8 mouse cellular contexts compared by ENCODE assay signal in genomic region chr2:131935390-131936105, GRCm38 (mm10). TPM values are rescaled to one million over a fixed set of nuclear protein-coding genes. Genes with fewer than 3 reads are reported as not detected.
DNase-seq lines count a peak whose midpoint lies in the region; ATAC-seq lines count a peak whose summit lies in the region.

No protein-coding gene starts in this region.

- no peak overlapping the region for H3K27ac ChIP-seq in liver, embryonic 13.5 days
- H3K27ac ChIP-seq in forebrain, embryonic 11.5 days (ENCODE audit: low read depth, low read length), result no peak overlapping the region

- H3K27me3 ChIP-seq in liver, embryonic 13.5 days, result no peaks in the 10 kb centered on the region
- H3K27me3 ChIP-seq in forebrain, embryonic 11.5 days (ENCODE audit: control insufficient read depth, insufficient read depth, low read length), result no peaks in the 10 kb centered on the region

- no peak for ATAC-seq in CD4-positive, CD25-positive, alpha-beta regulatory T cell, adult 4 months
- peak; percentile 99 for ATAC-seq in common myeloid progenitor, adult 5-6 weeks (replicated peaks; ENCODE audit: low read depth, poor library complexity, severe bottlenecking)
- ATAC-seq in liver, embryonic 13.5 days (ENCODE audit: low read depth), result peak; percentile 67
- no peak for ATAC-seq in forebrain, embryonic 11.5 days (replicated peaks; ENCODE audit: low FRiP score)

- DNase-seq in CD4-positive, CD25-positive, alpha-beta regulatory T cell, adult 2 months (ENCODE audit: low read depth, low spot score), result peak; percentile 38
- DNase-seq in 3134 (ENCODE audit: extremely low read depth, insufficient read length, low spot score), result peak; percentile 65
- peak; percentile 47 for DNase-seq in liver, embryonic 13.5 days
- peak; percentile 43 for DNase-seq in thymus, postnatal 25 days
- no peak for DNase-seq in right cerebral cortex, postnatal 4 days
- no peak for DNase-seq in forebrain, embryonic 11.5 days (ENCODE audit: low spot score)

- 55% methylated on average over 10 of the region's 10 CpGs for WGBS in liver, embryonic 13.5 days (ENCODE audit: insufficient replicate concordance)
- 86% methylated on average over 10 of the region's 10 CpGs for WGBS in forebrain, embryonic 11.5 days

- H3K4me2 ChIP-seq in liver, embryonic 13.5 days, result no peak overlapping the region
- no peak overlapping the region for H3K4me2 ChIP-seq in forebrain, embryonic 11.5 days (ENCODE audit: low read depth, low read length, severe bottlenecking)

- H3K9ac ChIP-seq in liver, embryonic 13.5 days, result no peak overlapping the region
- no peak overlapping the region for H3K9ac ChIP-seq in forebrain, embryonic 11.5 days (ENCODE audit: low read length)

- H3K4me1 ChIP-seq in liver, embryonic 13.5 days (replicated peaks), result peaks cover 35% of the 10 kb centered on the region
- no peaks in the 10 kb centered on the region for H3K4me1 ChIP-seq in forebrain, embryonic 11.5 days (replicated peaks; ENCODE audit: control insufficient read depth, insufficient read depth, low read length)

- no peak overlapping the region for H3K4me3 ChIP-seq in liver, embryonic 13.5 days (replicated peaks)
- no peak overlapping the region for H3K4me3 ChIP-seq in forebrain, embryonic 11.5 days (ENCODE audit: low read depth, low read length)

- peaks cover 8% of the 10 kb centered on the region for H3K36me3 ChIP-seq in liver, embryonic 13.5 days
- no peaks in the 10 kb centered on the region for H3K36me3 ChIP-seq in forebrain, embryonic 11.5 days (ENCODE audit: control insufficient read depth, insufficient read depth, low read length)

- H3K9me3 ChIP-seq in liver, embryonic 13.5 days (replicated peaks), result no peaks in the 10 kb centered on the region
- H3K9me3 ChIP-seq in forebrain, embryonic 11.5 days (ENCODE audit: control insufficient read depth, low read length), result no peaks in the 10 kb centered on the region

RNA-seq across cellular contexts. Expression of gene Prnd, which starts 15.1 kb away (rescaled TPM):
- polyA plus RNA-seq in CD4-positive, CD25-positive, alpha-beta regulatory T cell, adult 4 months (2017; shearing (Covaris generic)), result under 1 TPM in 1 of 2 experiments, not detected in 1; 0.19 TPM
- total RNA-seq in common myeloid progenitor, adult 5-6 weeks (2017), result not detected in 2 replicates
- polyA plus RNA-seq in liver, embryonic 13.5 days (2015; fragmentation: Nextera tagmentation; extraction: Ambion mirVana), result 0.34 and 0.45 TPM in 2 replicates
- polyA plus RNA-seq in forebrain, embryonic 11.5 days (2014; fragmentation: Nextera tagmentation; extraction: Ambion mirVana), result 4.5 and 5.0 TPM in 2 replicates

RNA-seq across cellular contexts. Expression of gene Prn, which starts 25.8 kb away (rescaled TPM):
- not detected for polyA plus RNA-seq in CD4-positive, CD25-positive, alpha-beta regulatory T cell, adult 4 months (2017; shearing (Covaris generic))
- total RNA-seq in common myeloid progenitor, adult 5-6 weeks (2017), result not detected in 2 replicates
- polyA plus RNA-seq in liver, embryonic 13.5 days (2015; fragmentation: Nextera tagmentation; extraction: Ambion mirVana), result 0.28 TPM in 1 of 2 replicates, not detected in the other
- polyA plus RNA-seq in forebrain, embryonic 11.5 days (2014; fragmentation: Nextera tagmentation; extraction: Ambion mirVana), result not detected in 2 replicates

RNA-seq across cellular contexts. Expression of gene Prnp, which starts 25.8 kb away (rescaled TPM):
- polyA plus RNA-seq in CD4-positive, CD25-positive, alpha-beta regulatory T cell, adult 4 months (2017; shearing (Covaris generic)), result 10 to 100 TPM; 11.8 to 12.3 TPM
- total RNA-seq in common myeloid progenitor, adult 5-6 weeks (2017), result 4.0 and 5.5 TPM in 2 replicates
- polyA plus RNA-seq in liver, embryonic 13.5 days (2015; fragmentation: Nextera tagmentation; extraction: Ambion mirVana), result 30.3 and 32.3 TPM in 2 replicates
- 25.4 and 31.2 TPM in 2 replicates for polyA plus RNA-seq in forebrain, embryonic 11.5 days (2014; fragmentation: Nextera tagmentation; extraction: Ambion mirVana)

Comparison
In these comparisons a context has a peak if more than half of its experiments do, and no peak if none do; other contexts are left out.
1. DNase-seq: peak in CD4-positive, CD25-positive, alpha-beta regulatory T cell, adult 2 months (single experiment), 3134 (single experiment), liver, embryonic 13.5 days (single experiment) and thymus, postnatal 25 days (single experiment); none in right cerebral cortex, postnatal 4 days (single experiment) and forebrain, embryonic 11.5 days (single experiment).
2. ATAC-seq: peak in common myeloid progenitor, adult 5-6 weeks (single experiment) and liver, embryonic 13.5 days (single experiment); none in CD4-positive, CD25-positive, alpha-beta regulatory T cell, adult 4 months (single experiment) and forebrain, embryonic 11.5 days (single experiment).